In the genomic region with DNA sequence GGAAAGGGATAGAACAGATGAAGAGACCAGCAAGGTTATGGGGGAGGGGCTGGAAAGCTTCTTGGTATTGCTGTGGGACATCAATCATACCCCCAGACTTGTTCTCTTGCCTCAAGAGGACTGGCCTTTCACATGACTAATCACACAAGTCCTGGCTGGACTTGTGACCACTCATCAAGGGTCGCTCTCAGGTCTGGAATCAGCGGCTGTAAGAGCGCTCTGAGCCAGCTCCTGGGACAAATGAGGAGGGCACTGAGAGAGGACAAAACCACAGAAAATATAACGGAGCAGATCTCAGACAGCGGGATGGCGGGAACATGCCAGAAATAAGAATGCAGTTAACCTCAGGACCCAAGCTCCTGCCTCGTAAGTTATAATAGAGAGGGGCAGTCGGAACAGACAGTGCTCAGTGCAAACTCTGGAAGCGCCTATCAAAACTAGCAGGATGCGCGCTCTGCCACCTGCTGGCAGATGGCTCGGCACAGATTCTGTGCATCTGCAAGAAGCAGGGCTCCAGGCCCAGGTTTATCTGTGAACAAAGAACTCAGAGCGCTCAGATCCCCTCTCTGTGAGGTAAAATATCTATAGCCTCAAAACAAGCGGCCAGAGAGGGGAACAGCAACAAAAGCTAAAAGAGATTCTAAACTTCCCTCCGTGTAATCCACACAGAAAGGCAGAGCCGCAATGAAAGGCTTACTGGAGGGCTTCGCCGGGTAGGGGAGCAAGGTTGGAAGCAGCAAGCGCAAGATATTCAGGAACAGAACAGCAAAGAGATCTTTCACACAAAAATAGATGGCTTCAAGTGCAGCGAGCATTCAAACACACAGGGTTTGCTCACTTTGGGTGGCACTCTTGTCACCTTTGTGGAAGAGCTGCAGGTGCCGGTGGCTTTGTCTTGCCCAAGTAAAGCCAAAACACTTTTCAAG, we compare ENCODE assay signal across 8 mouse cellular contexts.
A peak's percentile ranks its signal among the peaks of the same experiment; 100 is the strongest.
DNase-seq lines count a peak whose midpoint lies in the region; ATAC-seq lines count a peak whose summit lies in the region.

No protein-coding gene starts in this region.

- ATAC-seq in CD4-positive, CD25-positive, alpha-beta regulatory T cell, adult 4 months: no peak

- DNase-seq in CD4-positive, CD25-positive, alpha-beta regulatory T cell, adult 2 months (ENCODE audit: low read depth, low spot score): peak; percentile 25
- peak; percentile 68 for DNase-seq in cerebellum, adult 9-10 months
- DNase-seq in frontal cortex, postnatal 10 days (ENCODE audit: low spot score in 2 of 2): peak; percentile 31 to 75
- DNase-seq in kidney, adult 18-20 months: peak; percentile 56
- DNase-seq in left cerebral cortex, postnatal 25 days (ENCODE audit: low spot score in 2 of 2): peak; percentile 82 to 84
- DNase-seq in naive thymus-derived CD4-positive, alpha-beta T cell, adult 2 months (ENCODE audit: low read depth): peak; percentile 33
- DNase-seq in thymus, postnatal 14 days: peak; percentile 54

- intact Hi-C loops in left cerebral cortex, postnatal 25 days (cut with DNase I): loop anchor here (5.0 kb wide), 1 partner anchor 224 kb away; no protein-coding TSS in a partner anchor

Comparison
In these comparisons a context has a peak if more than half of its experiments do, and no peak if none do; other contexts are left out.
1. DNase-seq: peak in every context shown above with its lines; median percentile 83 in left cerebral cortex, postnatal 25 days; 68 in cerebellum, adult 9-10 months; 56 in kidney, adult 18-20 months; 54 in thymus, postnatal 14 days; 53 in frontal cortex, postnatal 10 days; 33 in naive thymus-derived CD4-positive, alpha-beta T cell, adult 2 months; 25 in CD4-positive, CD25-positive, alpha-beta regulatory T cell, adult 2 months.